Mouse (Mus musculus): ENCODE data around the gene Trim72.

Gene Trim72

GRCm38 (mm10) chr7:128003688-128004087 lies at the start of gene Trim72:
TSS of gene Trim72 (plus strand) at chr7:128003949.
- in situ Hi-C loops (cut with MboI, MseI), result loop anchor here in 1 of 2 experiments (25.0 kb wide), 1 partner anchor 209 kb away; the partner anchor contains the start of gene Cox6a2

- in situ Hi-C loops (cut with MboI, MseI), result no loop called here
Measured at GRCm38 (mm10) chr7:127959364-127959763, 44.4 kb upstream of the Trim72 start.

GRCm38 (mm10) chr7:127966371-127966918 lies 37.3 kb upstream of the Trim72 start:
- in situ Hi-C loops (cut with MboI, MseI), result no loop called here

GRCm38 (mm10) chr7:127967004-127967921 lies 36.5 kb upstream of the Trim72 start, which contains the start of gene Fus:
TSS of gene Fus (plus strand) at chr7:127967457.
- in situ Hi-C loops (cut with MboI, MseI), result no loop called here

- in situ Hi-C loops (cut with MboI, MseI), result no loop called here
Measured at GRCm38 (mm10) chr7:127967922-127968828, 35.6 kb upstream of the Trim72 start.

- in situ Hi-C loops (cut with MboI, MseI), result no loop called here
Measured at GRCm38 (mm10) chr7:127974413-127974930, 29.3 kb upstream of the Trim72 start.

GRCm38 (mm10) chr7:127978856-127979255 lies 24.9 kb upstream of the Trim72 start:
- in situ Hi-C loops (cut with MboI, MseI), result no loop called here

- in situ Hi-C loops (cut with MboI, MseI), result loop anchor here in 1 of 2 experiments (10.0 kb wide), 1 partner anchor 1326 kb away; no protein-coding TSS in a partner anchor
Measured at GRCm38 (mm10) chr7:127980606-127981005, 23.1 kb upstream of the Trim72 start.

GRCm38 (mm10) chr7:127988904-127989303 lies 14.8 kb upstream of the Trim72 start:
- in situ Hi-C loops (cut with MboI, MseI), result loop anchor here in 1 of 2 experiments (10.0 kb wide), 1 partner anchor 1334 kb away; no protein-coding TSS in a partner anchor

- in situ Hi-C loops (cut with MboI, MseI), result loop anchor here in 1 of 2 experiments (5.0 kb wide), 1 partner anchor 215 kb away; the partner anchor contains the start of gene Cox6a2
Measured at GRCm38 (mm10) chr7:127991643-127992487, 11.9 kb upstream of the Trim72 start.

- in situ Hi-C loops (cut with MboI, MseI), result loop anchor here in 1 of 2 experiments (5.0 kb wide), 1 partner anchor 215 kb away; the partner anchor contains the start of gene Cox6a2
Measured at GRCm38 (mm10) chr7:127992488-127993340, 11.0 kb upstream of the Trim72 start.

- in situ Hi-C loops (cut with MboI, MseI), result loop anchor here in 1 of 2 experiments (5.0 kb wide), 1 partner anchor 214 kb away; the partner anchor contains the start of gene Cox6a2
Measured at GRCm38 (mm10) chr7:127993341-127993977, 10.3 kb upstream of the Trim72 start, which contains the start of gene Pycard. TSS of gene Pycard (minus strand) at chr7:127993867.

GRCm38 (mm10) chr7:127999436-127999835 lies 4.3 kb upstream of the Trim72 start:
- in situ Hi-C loops (cut with MboI, MseI), result no loop called here

GRCm38 (mm10) chr7:128000068-128000950 lies 3.4 kb upstream of the Trim72 start:
- in situ Hi-C loops (cut with MboI, MseI), result loop anchor here in 1 of 2 experiments (25.0 kb wide), 1 partner anchor 212 kb away; the partner anchor contains the start of gene Cox6a2

- in situ Hi-C loops (cut with MboI, MseI), result loop anchor here in 1 of 2 experiments (25.0 kb wide), 1 partner anchor 209 kb away; the partner anchor contains the start of gene Cox6a2
Measured at GRCm38 (mm10) chr7:128003098-128003497, 651 bp upstream of the Trim72 start.

GRCm38 (mm10) chr7:128004150-128004486 lies 369 bp downstream of the Trim72 start:
- in situ Hi-C loops (cut with MboI, MseI), result loop anchor here in 1 of 2 experiments (25.0 kb wide), 1 partner anchor 208 kb away; the partner anchor contains the start of gene Cox6a2

Measured in T-helper 17 cell (primary cell).